Mouse (Mus musculus): ENCODE results near the gene Xrn2.
"Not testable (repeated sequence)": the region's sequence is repeated elsewhere in the genome, so short reads cannot be mapped to it uniquely, and the experiment has no call there.

The Xrn2 gene

DNA sequence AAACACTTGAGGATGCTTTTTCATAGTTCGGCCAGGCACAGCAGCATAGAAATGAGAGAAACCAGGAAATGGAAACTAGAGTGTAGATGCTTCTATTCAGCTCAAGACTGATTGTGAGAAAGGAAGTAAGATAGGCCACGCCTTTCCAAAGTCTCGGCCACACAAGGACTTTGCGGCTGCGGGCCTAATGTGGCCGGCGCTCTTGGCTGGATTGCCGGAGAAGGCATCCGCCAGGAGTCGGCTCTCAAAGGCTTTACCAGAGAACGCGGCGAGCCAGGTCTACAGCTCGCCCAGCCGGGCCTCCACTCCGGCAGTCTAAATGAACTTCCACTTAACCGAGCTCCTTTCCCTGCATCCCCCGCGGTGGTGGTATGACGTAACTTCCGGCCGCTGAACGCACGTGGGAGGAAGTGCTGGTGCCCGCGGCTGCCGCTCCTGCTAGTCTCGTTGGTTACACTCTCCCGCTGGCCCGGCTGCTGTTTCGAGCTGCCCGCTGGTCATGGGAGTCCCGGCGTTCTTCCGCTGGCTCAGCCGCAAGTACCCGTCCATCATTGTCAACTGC, at the start of gene Xrn2:
Xrn2 (plus strand) TSS at position 374 of the 562 bp plus-strand sequence.
- ATAC-seq (ENCODE audit: low TSS enrichment) = peak; percentile 99

DNA sequence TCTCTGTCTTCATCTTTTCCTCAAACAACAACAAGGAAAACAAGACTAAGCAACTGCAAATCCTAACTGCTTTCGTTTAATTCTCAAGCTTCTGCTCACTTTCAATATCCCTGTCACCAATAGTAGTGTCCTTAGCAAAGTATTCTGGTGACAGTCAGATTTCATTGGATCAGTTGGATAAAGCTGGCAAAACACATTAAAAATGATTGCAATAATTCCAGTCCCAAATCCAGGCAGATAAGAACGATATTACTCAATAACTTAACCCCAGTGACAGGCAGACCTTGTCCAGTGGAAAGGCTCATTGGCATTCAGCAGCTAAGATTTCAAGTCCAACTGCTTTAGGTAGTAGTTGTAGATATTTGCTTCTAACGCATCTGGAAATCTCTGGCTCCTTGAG, 37.8 kb upstream of the Xrn2 start:
- no peak for ATAC-seq (ENCODE audit: low TSS enrichment)

DNA sequence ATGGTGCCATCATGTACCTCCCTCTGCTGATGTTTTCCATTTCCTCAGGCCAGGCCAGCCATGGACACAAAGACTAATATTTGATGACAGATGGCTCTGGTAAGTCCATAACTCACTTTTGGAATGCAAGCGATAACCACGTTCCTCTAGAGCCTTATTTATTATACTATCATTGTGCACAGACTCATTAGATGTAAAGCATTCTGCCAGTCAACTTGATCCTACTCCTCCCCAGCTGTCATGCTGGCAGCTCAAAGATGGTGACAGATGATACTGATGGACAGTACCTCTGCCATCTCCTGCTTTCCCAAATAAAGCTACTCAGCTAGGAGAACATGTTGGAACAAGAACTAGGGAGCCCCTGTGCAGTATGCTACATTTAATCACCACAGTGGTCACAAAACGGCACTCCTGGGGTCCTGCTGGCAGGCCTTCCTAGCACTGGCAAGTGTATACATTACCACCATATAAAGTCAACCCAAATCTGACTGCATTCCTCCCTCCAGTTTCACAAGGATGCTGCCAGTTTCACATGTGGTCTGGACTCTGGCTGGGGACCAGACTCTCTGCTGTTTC, 37.3 kb upstream of the Xrn2 start:
- no peak for ATAC-seq (ENCODE audit: low TSS enrichment)

DNA sequence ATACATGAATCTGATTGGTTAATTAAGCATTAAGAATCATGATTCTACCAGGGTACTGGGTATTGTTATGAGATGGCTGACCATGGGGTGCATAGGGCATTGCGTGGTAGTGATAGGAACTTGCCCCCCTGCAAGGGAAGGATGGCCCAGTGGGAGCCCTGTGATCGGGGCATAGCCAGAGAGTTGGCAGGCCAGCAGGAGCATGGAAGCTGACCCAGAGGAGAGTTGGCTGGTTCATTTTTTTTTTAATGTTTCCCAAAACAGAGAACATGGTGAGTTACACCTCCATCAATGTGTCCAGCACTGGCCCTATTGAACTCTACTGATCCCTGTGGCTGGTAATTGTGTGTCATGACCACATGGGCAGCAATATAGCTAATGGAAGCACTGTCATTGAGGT, 30.0 kb upstream of the Xrn2 start:
- ATAC-seq (ENCODE audit: low TSS enrichment) = no peak

GRCm38 (mm10) chr2:146984831-146985230, 28.0 kb upstream of the Xrn2 start:
- no peak for ATAC-seq (ENCODE audit: low TSS enrichment)

DNA sequence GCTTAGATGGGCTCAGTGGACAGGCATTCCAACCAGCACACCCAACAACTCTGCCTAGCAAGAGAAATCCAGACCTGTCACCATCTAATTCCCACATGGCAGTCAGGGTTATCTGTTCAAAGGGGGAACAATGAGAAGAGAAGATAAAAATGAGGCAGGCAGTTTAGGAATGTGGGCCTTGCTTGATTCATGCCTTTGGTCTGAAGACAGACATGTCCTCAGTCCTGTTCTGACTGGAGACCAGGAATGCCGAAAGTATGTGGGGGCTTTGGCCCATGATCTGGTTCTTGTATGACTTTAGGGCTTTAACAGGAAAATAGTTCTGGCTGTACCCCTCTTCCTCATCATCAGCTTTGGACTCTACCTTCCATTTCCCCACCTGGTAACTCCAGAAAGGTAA, 27.0 kb upstream of the Xrn2 start:
- no peak for ATAC-seq (ENCODE audit: low TSS enrichment)

GRCm38 (mm10) chr2:146986429-146986828, 26.4 kb upstream of the Xrn2 start:
- no peak for ATAC-seq (ENCODE audit: low TSS enrichment)

DNA sequence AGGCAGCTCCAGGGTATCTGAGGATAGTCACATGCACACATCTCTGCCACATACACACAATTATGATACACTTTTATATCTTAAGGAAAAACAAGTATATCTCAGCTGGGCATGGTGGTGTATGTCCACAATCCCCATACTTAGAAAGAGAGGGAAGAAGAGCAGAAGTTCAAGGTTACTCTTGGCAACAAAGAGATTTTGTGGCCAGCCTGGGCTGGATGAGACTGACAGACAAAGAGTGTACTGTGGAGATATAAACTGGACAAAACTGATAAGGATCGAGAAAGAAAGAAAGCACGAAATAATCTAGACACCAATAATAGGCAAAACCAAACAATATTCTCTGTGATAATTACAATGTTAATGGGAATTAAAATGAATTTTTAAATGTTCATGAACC, 5.5 kb upstream of the Xrn2 start:
- no peak for ATAC-seq (ENCODE audit: low TSS enrichment)

- ATAC-seq (ENCODE audit: low TSS enrichment) = no peak
These were observed 3.7 kb upstream of the Xrn2 start for GRCm38 (mm10) chr2:147009084-147009483.

DNA sequence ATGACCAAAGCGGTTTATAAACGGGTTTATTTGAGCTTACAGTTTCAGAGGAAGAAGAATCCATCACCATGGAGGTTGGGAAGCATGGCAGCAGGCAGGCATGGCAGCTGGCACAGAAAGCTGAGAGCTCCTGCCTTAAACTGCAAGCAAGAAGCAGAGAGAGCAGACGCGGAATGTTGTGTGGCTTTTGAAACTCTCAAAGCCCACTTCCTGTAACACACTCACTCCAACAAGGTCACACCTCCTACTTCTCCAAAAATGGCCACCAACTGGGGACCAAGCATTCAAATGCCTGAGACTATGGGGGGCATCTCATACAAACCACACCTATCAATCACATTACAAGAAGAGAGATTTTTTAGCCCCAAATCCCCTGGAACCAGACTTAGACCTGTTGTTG, 2.7 kb upstream of the Xrn2 start:
- no peak for ATAC-seq (ENCODE audit: low TSS enrichment)

DNA sequence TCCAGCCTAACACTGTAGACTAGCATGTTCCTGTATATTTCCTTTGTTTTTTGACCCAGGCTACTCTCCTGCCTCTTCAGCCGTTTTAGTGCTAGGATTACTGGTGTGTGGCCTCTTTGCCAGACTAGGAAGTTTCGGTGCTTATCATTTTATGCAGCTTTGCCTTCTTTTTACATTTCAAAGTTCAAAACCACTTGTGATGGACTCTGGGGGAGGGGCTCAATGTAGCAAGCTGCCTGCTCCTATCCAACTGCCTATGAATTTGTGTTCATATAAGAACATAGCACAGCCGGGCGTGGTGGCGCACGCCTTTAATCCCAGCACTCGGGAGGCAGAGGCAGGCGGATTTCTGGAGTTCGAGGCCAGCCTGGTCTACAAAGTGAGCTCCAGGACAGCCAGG, 1.8 kb upstream of the Xrn2 start:
- ATAC-seq (ENCODE audit: low TSS enrichment) = no peak

DNA sequence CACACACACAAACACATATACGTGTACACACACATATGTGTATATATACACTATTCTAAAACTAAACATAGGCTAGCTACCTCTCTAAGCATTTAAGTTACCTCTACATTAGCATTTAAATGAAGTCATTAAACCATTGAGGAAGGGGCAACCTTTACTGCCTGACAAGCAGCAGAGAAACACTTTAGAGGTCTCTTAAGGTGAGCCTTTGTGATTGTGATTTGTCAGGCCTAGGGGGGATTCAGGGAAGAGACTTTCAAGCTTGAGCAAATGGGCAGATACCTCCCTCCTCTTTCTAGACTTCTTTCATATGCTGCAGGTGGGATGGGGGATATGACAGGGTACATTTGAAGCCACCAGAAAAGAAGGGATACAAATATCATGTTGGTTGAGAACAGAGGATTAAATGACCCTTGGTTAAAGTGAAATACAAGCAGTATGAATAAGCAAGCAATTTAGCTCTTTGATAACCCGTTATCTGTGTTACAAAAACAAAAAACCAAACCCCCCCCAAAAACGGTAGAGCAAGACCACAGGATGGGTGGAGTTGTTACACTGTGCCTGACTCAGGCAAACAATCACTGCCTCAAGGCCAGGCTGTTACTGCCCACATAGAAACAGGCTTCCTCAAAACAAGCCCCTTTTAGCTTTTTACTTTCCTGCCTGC, 1.2 kb upstream of the Xrn2 start:
- no peak for ATAC-seq (ENCODE audit: low TSS enrichment)

DNA sequence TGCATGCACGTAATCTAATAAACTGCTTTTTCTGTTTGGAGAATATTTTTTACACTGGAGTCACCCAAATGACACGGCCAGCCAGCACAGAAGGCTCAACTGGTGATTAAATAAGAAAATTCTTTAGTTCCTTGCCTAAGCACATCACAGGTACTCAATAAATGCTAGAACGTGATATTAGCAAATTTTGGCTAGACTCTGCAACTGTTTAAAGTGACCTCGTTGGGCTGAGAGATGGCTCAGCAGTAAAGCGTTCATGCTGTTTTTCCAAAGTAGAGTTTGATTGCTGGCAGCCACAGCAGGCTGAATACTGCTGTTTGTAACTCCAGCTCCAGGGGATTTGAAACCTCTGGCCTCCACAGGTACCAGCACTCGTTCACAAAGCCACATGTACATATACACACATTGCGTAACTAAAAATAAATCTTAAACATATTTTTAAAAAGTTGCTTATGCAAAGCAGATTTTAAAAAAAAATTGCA, 614 bp upstream of the Xrn2 start:
- ATAC-seq (ENCODE audit: low TSS enrichment) = 0 out of 2 replicates have a peak, but pooled peaks have one; percentile 2

GRCm38 (mm10) chr2:147013194-147013969, 586 bp downstream of the Xrn2 start:
- ATAC-seq (ENCODE audit: low TSS enrichment) = peak; percentile 81

DNA sequence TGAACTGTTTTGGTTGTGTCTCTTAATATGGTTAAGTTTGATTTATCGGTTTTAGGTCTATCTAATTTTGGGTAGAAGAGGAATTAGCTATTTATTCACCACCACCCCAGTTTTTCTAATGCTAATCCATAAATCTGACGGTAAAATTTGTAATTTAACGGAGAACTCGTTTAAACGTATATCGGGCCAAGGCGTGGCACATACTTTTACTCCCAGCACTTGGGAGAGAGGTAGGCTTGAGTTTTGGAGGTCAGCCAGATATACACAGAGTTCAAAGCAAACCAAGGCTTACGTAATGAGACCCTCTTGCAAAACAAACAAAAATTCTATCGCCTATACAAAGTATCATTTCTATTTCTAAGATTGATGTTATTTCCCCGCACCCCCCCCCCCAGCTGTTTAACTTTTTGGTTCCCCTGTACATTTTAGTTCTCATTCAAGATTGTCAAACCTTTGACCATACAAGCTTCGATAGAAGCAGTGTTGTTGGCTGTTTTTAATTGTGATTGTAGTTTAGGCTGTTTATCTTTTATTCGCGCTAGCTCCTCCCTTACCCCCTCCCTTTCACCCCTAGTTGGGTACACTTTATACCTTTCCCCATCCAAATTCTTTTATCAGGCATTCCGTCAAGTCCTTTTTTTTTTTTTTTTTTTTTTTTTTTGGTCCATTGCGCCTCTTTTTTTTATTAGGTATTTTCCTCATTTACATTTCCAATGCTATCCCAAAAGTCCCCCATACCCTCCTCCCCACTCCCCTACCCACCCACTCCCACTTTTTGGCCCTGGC, 1.5 kb downstream of the Xrn2 start:
- ATAC-seq (ENCODE audit: low TSS enrichment) = no peak

GRCm38 (mm10) chr2:147022041-147022440, 9.2 kb downstream of the Xrn2 start:
- ATAC-seq (ENCODE audit: low TSS enrichment) = not testable (repeated sequence)

DNA sequence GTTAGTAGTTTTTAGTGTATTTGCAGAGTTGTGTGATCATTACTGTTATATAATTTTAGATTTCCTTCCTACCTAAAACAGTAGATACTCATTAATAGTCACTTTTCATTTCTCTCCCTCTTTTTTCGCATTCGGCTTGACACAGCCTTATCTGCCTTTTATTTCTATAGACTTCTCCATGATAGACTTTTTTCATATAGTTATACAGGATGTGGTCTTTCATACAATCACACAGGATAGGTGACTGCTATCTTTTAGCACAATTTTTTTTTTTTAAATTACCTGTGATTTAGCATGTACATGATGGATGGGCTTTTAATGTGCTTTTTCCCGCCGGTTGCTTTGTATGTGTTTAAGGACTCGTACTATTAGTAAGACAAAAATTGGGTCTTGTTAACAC, 10.3 kb downstream of the Xrn2 start:
- ATAC-seq (ENCODE audit: low TSS enrichment) = no peak

GRCm38 (mm10) chr2:147023560-147023959, 10.8 kb downstream of the Xrn2 start:
- ATAC-seq (ENCODE audit: low TSS enrichment) = no peak

DNA sequence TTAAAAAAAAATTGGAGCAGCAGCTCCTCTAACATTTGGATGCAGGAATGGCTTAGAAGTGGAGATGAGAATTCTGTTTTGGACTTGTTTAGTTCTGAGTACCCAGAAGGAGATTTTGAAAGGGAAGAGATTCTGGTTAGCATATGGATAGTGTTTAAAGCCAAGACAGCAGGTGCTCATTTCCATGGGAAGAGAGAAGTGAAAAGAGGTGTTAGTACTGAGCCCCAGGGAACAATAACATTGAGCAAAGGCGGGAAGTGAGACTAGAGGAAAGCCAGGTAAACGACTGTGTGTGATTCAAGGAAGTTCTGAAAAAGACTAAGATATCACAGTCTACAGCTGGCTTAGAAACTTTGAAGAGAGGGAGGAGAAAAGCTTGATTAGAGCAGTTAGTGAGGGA, 20.3 kb downstream of the Xrn2 start:
- ATAC-seq (ENCODE audit: low TSS enrichment) = no peak

DNA sequence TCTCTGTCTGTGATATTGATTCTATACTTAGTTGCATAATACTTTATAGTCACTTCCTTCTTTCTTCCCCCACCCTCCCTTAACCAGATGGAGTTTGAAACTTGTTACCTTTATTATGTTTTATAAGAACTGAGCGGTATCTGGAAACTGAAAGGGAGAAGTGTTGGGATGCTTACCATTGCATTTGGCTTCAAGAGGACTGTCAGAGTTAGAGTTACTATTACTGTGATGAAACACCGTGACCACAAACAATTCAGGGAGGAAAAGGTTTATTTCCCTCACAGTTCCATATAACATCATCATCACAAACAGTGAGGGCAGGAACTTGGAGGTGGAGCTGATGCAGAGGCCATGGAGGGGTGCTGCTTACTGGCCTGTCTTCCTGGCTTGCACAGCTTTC, 23.1 kb downstream of the Xrn2 start:
- ATAC-seq (ENCODE audit: low TSS enrichment) = no peak

DNA sequence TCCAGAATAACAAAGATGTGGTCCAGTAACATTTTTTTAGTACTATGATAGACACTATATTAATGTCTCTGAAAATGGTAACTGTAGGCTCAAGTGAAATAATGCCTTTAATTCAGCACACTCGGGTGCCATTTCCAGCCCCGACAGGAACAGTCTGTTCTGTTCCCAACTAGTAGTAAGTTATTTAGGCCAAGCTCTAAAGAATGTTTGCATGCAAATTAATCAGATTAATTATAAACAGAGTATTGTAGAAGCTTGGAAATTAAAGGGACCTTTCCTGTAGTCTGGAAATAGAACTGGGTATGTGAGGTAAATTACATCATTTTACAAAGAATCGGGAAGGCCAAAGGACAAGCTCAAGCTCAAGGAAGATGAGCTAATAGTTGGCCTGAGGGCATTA, 34.3 kb downstream of the Xrn2 start:
- ATAC-seq (ENCODE audit: low TSS enrichment) = no peak
